Mouse (Mus musculus) ZHBTc4 (cell line): ENCODE results near the gene Olfr307.
A peak's percentile ranks its signal among the peaks of the same experiment; 100 is the strongest.

Source experiments
- DNase-seq: peaks from one replicate; pipeline ENCODE4 v3.0.0-alpha.2; 2011; ENCODE audit warnings: low read depth, low spot score

Olfr307 gene

DNA sequence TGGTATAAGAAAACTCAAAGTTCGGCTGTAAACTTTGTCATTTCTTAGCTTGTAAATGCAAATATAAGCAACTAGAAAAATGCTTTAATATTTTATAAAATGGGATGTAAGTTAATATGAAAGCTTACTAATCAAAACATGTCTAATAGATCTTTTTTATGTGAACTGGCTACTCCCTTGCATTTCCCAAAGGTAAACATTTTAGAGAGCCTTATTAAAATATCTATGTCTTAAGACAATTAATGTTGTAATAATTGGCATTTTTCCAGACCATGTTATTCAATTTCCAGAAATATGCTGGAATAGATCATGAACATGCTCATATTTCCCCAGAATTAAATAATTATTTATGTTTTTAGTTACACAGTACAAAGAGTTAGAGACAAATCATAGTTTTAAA lies at the start of gene Olfr307:
Gene Olfr307, minus strand, starts transcription at position 101 of the 400 bp plus-strand sequence.
- no peak for DNase-seq

DNA sequence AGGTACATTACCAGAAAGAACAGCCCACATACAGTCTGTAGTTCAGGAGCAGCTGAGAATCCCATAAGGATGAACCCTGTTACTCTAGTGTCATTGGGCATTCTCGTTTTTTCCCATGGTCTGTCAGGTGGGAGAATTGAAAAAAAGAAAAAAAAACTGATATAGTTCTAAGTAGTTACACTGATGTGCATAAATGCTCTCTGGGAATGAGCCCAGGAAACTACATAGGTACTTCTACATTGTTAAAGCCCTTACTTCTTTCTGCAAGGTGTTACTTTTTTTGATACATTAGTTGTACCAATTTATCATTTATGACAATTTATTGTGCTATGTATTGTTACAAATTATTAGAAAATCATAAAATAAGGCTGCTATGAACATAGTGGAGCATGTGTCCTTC lies 49.2 kb upstream of the Olfr307 start, which contains the start of gene Olfr304:
Gene Olfr304, minus strand, starts transcription at position 101 of the 400 bp plus-strand sequence.
- DNase-seq = no peak

DNA sequence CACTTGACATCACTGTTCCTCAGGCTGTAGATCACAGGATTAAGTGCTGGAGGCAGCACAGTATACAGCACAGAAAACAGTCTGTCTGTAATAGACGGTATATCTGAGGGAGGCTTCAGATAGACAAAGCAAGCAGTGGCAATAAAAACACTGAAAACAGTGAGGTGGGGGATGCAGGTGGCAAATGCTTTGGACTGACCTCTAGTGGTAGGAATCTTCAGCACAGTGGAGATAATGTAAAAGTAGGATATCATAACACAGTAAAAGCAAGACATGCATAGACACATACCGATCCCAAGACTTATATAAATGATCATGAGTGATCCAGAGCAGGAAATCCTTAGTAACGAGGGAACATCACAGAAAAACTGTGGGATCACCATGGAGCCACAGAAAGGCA lies 48.4 kb upstream of the Olfr307 start:
- DNase-seq = peak; percentile 44

DNA sequence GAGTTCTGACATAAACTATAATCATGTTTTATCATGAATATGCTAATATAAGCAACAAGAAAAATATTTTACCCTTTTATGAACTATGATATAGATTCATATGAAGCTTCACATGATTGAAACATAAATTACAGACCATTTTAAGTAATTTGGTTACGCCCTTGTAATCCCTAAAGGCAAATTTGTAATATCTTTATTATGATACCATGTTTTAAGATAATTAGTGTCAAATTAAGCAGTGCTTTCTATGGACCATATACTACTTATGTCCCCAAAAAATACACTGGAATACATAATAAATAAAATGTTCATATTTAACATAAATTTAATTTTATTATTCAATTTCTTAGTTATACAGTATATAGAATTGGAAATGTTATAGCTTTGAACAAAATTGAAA lies 29.4 kb upstream of the Olfr307 start, which contains the start of gene Olfr305:
Gene Olfr305, minus strand, starts transcription at position 101 of the 400 bp plus-strand sequence.
- DNase-seq = no peak

GRCm38 (mm10) chr7:86346296-86346695 lies 8.9 kb upstream of the Olfr307 start:
- peak; percentile 62 for DNase-seq

DNA sequence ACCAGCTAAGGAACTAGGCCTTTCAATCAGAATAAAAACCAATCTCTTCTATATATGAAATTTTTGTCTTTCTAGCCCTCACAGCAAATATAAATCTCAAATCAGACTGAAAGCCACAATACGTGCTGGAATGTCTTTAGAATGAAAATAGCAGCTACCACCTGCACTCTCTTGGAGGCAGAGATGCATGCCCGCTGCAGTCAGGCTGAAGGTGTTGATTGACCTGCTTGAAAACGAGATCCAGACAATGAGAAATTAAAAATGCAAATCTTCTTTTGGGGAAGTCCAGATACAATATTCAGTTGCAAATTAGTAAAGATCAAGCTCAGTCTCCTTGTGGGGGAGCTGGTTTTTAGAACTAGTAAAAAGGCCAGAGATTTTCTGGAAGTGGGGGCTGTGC lies 6.9 kb upstream of the Olfr307 start:
- no peak for DNase-seq

- DNase-seq = peak; percentile 55
Observed at GRCm38 (mm10) chr7:86342881-86343565, 5.6 kb upstream of the Olfr307 start.

- no peak for DNase-seq
Observed at GRCm38 (mm10) chr7:86325530-86325929, 11.9 kb downstream of the Olfr307 start, which contains the start of gene Olfr308. Olfr308 (minus strand) TSS chr7:86325630.

DNA sequence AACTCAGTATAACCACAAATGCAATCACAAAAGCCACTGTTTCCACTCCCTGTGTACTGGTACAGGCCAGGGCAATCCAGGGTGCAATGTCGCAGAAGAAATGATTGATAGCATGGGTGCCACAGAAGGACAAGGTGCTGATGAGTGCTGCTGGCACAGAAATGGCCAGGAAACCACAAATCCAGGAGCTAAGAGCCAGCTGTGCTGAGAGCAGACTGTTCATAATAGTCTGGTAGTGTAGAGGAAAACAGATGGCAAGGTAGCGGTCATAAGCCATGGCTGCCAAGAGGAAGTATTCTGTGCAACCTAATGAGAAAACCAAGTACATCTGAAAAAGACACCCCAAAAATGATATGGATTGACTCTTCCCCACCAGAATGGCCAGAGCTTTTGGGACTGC lies 16.1 kb downstream of the Olfr307 start:
- no peak for DNase-seq

- no peak for DNase-seq
Observed at GRCm38 (mm10) chr7:86313608-86314007, 23.8 kb downstream of the Olfr307 start, which contains the start of gene Olfr309. Olfr309 (minus strand) TSS chr7:86313708.
